Mouse (Mus musculus) ES-Bruce4 (cell line): ENCODE data around the gene Cope. TPM values are rescaled to one million over a fixed set of nuclear protein-coding genes. Genes with fewer than 3 reads are reported as not detected.

Source experiments
- H3K27ac ChIP-seq: 2 replicates; pipeline ENCODE4 v1.5.1; 2012; ENCODE audit warnings: low read length, inconsistent platforms; ENCODE audit not compliant: insufficient read depth
- H3K27me3 ChIP-seq: 2 replicates; pipeline ENCODE4 v1.6.1; 2012; ENCODE audit warnings: mild to moderate bottlenecking, low read length, inconsistent platforms; ENCODE audit not compliant: control insufficient read depth, poor library complexity, insufficient read depth, severe bottlenecking
- H3K36me3 ChIP-seq: 2 replicates; pipeline ENCODE4 v1.6.1; 2012; ENCODE audit warnings: inconsistent platforms, mild to moderate bottlenecking, low read length, moderate library complexity; ENCODE audit not compliant: control insufficient read depth, poor library complexity, insufficient read depth, severe bottlenecking
- H3K4me1 ChIP-seq: one replicate; pipeline ENCODE4 v1.8.1; 2011; ENCODE audit warnings: low read length; ENCODE audit not compliant: control insufficient read depth, insufficient read depth
- H3K4me3 ChIP-seq: 2 replicates; pipeline ENCODE4 v1.5.1; 2011; ENCODE audit warnings: low read depth, mild to moderate bottlenecking, low read length
- H3K9ac ChIP-seq: 2 replicates; pipeline ENCODE4 v1.6.1; 2012; ENCODE audit warnings: low read depth, mild to moderate bottlenecking, inconsistent platforms; ENCODE audit not compliant: poor library complexity, severe bottlenecking
- H3K9me3 ChIP-seq: replicated peaks from 2 replicates; pipeline ENCODE4 v1.6.1; 2012; ENCODE audit warnings: mild to moderate bottlenecking, low read length, inconsistent platforms; ENCODE audit not compliant: control insufficient read depth, poor library complexity, insufficient read depth, severe bottlenecking
- CTCF ChIP-seq: IDR thresholded peaks from one replicate; pipeline ENCODE4 v1.8.1; 2011; ENCODE audit warnings: low read depth, low read length
- EP300 ChIP-seq: IDR thresholded peaks from 2 replicates; pipeline ENCODE4 v1.6.1; 2011; ENCODE audit warnings: low read depth, low read length; ENCODE audit not compliant: insufficient read depth
- POLR2A ChIP-seq: IDR thresholded peaks from one replicate; pipeline ENCODE4 v1.8.1; 2011; ENCODE audit warnings: low read length; ENCODE audit not compliant: insufficient read depth
- polyA plus RNA-seq: library from polyadenylated mRNA; stranded (reverse); fragments of >200 nt; gene quantifications from 2 replicates; pipeline ENCODE4 v1.2.4, GENCODE M21; 2011; ENCODE audit warnings: low read depth; ENCODE audit not compliant: missing spikeins, insufficient read depth, insufficient read length

Cope gene
- polyA plus RNA-seq, 1 experiment = 115 TPM

GRCm38 (mm10) chr8:70353194-70353817 is 51.0 kb downstream of the Cope start, which contains the start of gene Upf1:
Gene Upf1, minus strand, starts transcription at chr8:70353278.
- H3K36me3 ChIP-seq = peaks cover 14% of the 10 kb centered on the region
- peak; percentile 97 for TF ChIP-seq POLR2A
- TF ChIP-seq EP300 = no peak
- H3K4me3 ChIP-seq = peak within 1 kb of the TSS; percentile 91
- peak within 1 kb of the TSS; percentile 99 for H3K9ac ChIP-seq
- peak within 1 kb of the TSS; percentile 81 for H3K27ac ChIP-seq
- peaks cover 10% of the 10 kb centered on the region for H3K4me1 ChIP-seq
- H3K9me3 ChIP-seq = no peaks in the 10 kb centered on the region
- H3K27me3 ChIP-seq = no peaks in the 10 kb centered on the region

GRCm38 (mm10) chr8:70354004-70354403 is 51.7 kb downstream of the Cope start:
- TF ChIP-seq EP300 (no peak), POLR2A (no peak), CTCF (no peak)
- no peaks in the 10 kb centered on the region for H3K27me3 ChIP-seq
- H3K9me3 ChIP-seq = no peaks in the 10 kb centered on the region
- peaks cover 12% of the 10 kb centered on the region for H3K36me3 ChIP-seq
- peak overlapping the region; percentile 81 for H3K27ac ChIP-seq
- H3K4me1 ChIP-seq = peaks cover 6% of the 10 kb centered on the region
- H3K9ac ChIP-seq = peak overlapping the region; percentile 69
- peak overlapping the region; percentile 75 for H3K4me3 ChIP-seq

DNA sequence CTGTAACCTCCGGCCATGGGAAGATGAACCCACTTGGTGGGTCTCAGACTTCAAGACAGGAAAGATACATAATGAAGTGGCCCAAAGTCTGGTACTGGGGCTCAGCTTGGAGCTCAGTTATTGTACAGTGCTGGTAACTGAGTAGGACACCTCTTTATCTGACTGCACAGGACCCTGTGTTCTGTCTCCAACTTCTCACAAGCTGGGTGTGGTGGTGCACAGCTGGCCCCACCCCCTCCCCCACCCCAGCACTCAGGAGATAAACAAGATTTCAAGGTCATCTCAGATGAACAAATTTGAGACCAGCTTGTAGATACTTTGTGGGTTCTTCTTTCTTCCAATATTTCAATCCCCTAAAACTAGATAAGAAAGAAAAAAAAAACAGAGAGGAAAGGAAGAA is 53.8 kb downstream of the Cope start:
- Histone ChIP-seq H3K9me3 (no peaks in the 10 kb centered on the region), H3K36me3 (no peaks in the 10 kb centered on the region), H3K4me3 (no peak overlapping the region), H3K9ac (no peak overlapping the region; the same call in 1 of the 2 replicates), H3K4me1 (peaks cover 3% of the 10 kb centered on the region), H3K27me3 (no peaks in the 10 kb centered on the region), H3K27ac (peak overlapping the region; percentile 62; the same call in 1 of the 2 replicates)
- 0 out of 2 replicates have a peak, but pooled peaks have one; percentile 7 for TF ChIP-seq EP300
- no peak for TF ChIP-seq POLR2A

GRCm38 (mm10) chr8:70359411-70359810 is 57.1 kb downstream of the Cope start:
- no peak overlapping the region for H3K9ac ChIP-seq

GRCm38 (mm10) chr8:70360769-70361168 is 58.5 kb downstream of the Cope start:
- Histone ChIP-seq H3K9me3 (no peaks in the 10 kb centered on the region), H3K36me3 (no peaks in the 10 kb centered on the region), H3K4me3 (no peak overlapping the region), H3K4me1 (no peaks in the 10 kb centered on the region), H3K27ac (no peak overlapping the region), H3K27me3 (no peaks in the 10 kb centered on the region), H3K9ac (no peak overlapping the region)
- TF ChIP-seq EP300 (no peak), CTCF (peak; percentile 59)

More at GRCm38 (mm10) chr8:70359411-70359810, 57.1 kb downstream of the Cope start:
- Histone ChIP-seq H3K4me3 (no peak overlapping the region), H3K9me3 (no peaks in the 10 kb centered on the region), H3K36me3 (no peaks in the 10 kb centered on the region), H3K4me1 (no peaks in the 10 kb centered on the region), H3K27me3 (no peaks in the 10 kb centered on the region), H3K27ac (no peak overlapping the region)
- no peak for TF ChIP-seq POLR2A
- TF ChIP-seq EP300 = no peak
- TF ChIP-seq CTCF = no peak

DNA sequence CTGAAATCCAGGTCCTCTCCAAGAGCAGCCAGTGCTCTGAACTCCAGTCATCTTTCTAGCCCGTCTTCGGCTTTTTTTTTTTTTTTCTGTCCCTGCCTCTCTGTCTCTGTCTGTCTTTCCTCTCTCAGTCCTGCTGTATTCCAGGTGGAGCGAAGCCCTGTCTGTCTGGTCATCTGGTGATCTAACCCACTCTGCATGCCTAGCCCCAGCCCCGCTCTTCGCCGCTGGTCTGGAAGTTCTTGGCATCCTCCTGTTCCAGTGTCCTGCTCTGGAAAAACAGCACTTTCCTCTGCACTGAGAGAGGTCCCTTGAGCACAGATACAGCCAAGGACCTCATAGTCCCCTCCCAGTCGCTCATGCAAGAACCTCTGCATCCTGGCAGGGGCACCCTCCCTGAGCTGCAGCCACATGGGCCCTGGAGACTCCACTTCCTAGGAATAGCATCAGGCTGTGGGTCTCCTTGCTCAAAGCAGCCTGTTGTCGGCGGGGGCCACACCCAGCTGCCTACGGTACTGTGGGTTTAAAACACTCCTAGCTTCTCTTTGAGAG is 59.2 kb downstream of the Cope start:
- Histone ChIP-seq H3K27me3 (no peaks in the 10 kb centered on the region), H3K4me3 (no peak overlapping the region), H3K9me3 (no peaks in the 10 kb centered on the region), H3K36me3 (no peaks in the 10 kb centered on the region), H3K27ac (no peak overlapping the region), H3K4me1 (no peaks in the 10 kb centered on the region), H3K9ac (no peak overlapping the region)
- TF ChIP-seq EP300 (no peak), POLR2A (no peak), CTCF (no peak)

Other genes starting within 250 kb of the Cope start
- 0.99 and 1.4 TPM in 2 replicates for gene Tm6sf2, start 229.6 kb upstream of the Cope start, polyA plus RNA-seq
- 2.2 TPM in 2 replicates for gene Hapln4, start 219.1 kb upstream of the Cope start, polyA plus RNA-seq
- gene Ncan, start 181.6 kb upstream of the Cope start, polyA plus RNA-seq = 1.4 and 1.6 TPM in 2 replicates
- 38.0 and 42.7 TPM in 2 replicates for gene Nr2c2ap, start 171.2 kb upstream of the Cope start, polyA plus RNA-seq
- 7.9 and 8.2 TPM in 2 replicates for gene Rfxank, start 163.4 kb upstream of the Cope start, polyA plus RNA-seq
- gene Borcs8, start 163.0 kb upstream of the Cope start, polyA plus RNA-seq = 24.1 and 28.3 TPM in 2 replicates
- 4.4 and 5.8 TPM in 2 replicates for gene Mef2b, start 162.8 kb upstream of the Cope start, polyA plus RNA-seq
- gene Tmem161a, start 130.2 kb upstream of the Cope start, polyA plus RNA-seq = 36.5 and 43.1 TPM in 2 replicates
- gene Slc25a42, start 90.2 kb upstream of the Cope start, polyA plus RNA-seq = 7.8 and 9.3 TPM in 2 replicates
- gene Sugp2, start 68.3 kb upstream of the Cope start, polyA plus RNA-seq = 46.0 and 47.2 TPM in 2 replicates
- gene Armc6, start 68.1 kb upstream of the Cope start, polyA plus RNA-seq = 5.7 and 11.8 TPM in 2 replicates
- 37.9 and 40.0 TPM in 2 replicates for gene Homer3, start 19.7 kb upstream of the Cope start, polyA plus RNA-seq
- 45.3 and 50.5 TPM in 2 replicates for gene Ddx49, start within 50 bp of the Cope start, polyA plus RNA-seq
- gene Cers1, start 13.3 kb downstream of the Cope start, polyA plus RNA-seq = 3.4 and 3.8 TPM in 2 replicates
- gene Gdf1, start 27.3 kb downstream of the Cope start, polyA plus RNA-seq = 1.0 TPM in 1 of 2 replicates, not detected in the other
- 46.3 and 50.1 TPM in 2 replicates for gene Upf1, start 50.8 kb downstream of the Cope start, polyA plus RNA-seq
- 1.4 and 2.0 TPM in 2 replicates for gene Comp, start 71.0 kb downstream of the Cope start, polyA plus RNA-seq
- gene Crtc1, start 137.1 kb downstream of the Cope start, polyA plus RNA-seq = 7.7 and 9.6 TPM in 2 replicates
- gene Klhl26, start 174.4 kb downstream of the Cope start, polyA plus RNA-seq = 27.4 and 33.7 TPM in 2 replicates
- gene Tmem59l, start 184.8 kb downstream of the Cope start, polyA plus RNA-seq = 3.3 and 4.2 TPM in 2 replicates
- 6.1 and 7.5 TPM in 2 replicates for gene Crlf1, start 190.6 kb downstream of the Cope start, polyA plus RNA-seq
- 40.0 and 43.7 TPM in 2 replicates for gene Rex1bd, start 204.2 kb downstream of the Cope start, polyA plus RNA-seq
- gene Uba52, start 208.3 kb downstream of the Cope start, polyA plus RNA-seq = 1,157 and 1,272 TPM in 2 replicates
- gene Fkbp8, start 225.2 kb downstream of the Cope start, polyA plus RNA-seq = 80.5 and 87.3 TPM in 2 replicates
- gene Kxd1, start 225.4 kb downstream of the Cope start, polyA plus RNA-seq = 57.4 and 63.5 TPM in 2 replicates
- gene Ell, start 236.9 kb downstream of the Cope start, polyA plus RNA-seq = 12.4 and 13.2 TPM in 2 replicates